Mouse (Mus musculus) CD4-positive helper T cell, adult 2 months (primary cell): ENCODE data around the gene Cbx8.

ENCODE experiments used
- DNase-seq: peaks from one replicate; pipeline ENCODE4 v3.0.0-alpha.2; 2012; ENCODE audit warnings: low read depth, missing footprints, low spot score

Gene Cbx8

DNA sequence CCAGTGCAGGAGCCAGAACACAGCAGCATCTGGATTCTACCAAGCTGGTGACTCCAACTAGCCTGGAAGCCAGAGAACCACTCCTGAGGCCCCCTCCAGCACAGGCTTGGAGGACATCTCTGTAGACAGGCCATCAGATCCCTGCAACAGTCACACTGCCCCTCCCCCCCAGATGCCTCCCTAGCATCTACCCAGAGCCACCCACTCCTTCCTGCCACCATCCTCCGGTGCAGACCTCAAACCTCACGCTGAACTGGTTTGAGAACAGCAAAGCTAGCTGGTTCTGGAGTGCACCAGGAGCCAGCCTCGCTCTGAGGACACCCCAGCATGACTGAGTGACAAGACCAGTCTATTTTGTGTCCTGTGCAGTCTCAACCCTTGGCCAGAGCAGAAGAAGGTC lies 48.0 kb downstream of the Cbx8 start:
- peak; percentile 85 for DNase-seq

DNA sequence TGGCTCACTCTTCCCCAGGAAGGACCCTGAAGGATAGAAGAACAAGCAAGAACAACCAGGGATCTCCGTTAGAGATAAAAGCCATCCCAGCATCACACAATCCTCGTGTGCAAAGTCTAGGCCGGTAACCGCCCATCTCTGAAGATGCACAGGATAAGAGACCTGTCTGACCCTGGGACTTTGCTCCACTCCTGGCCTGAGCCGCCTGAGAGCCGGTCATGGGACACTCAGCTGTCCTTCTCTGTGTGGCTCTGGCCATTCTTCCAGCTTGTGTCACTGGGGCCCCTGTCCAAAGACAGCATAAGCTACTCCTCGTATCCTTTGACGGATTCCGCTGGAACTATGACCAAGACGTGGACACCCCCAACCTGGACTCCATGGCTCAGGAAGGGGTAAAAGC lies 52.8 kb downstream of the Cbx8 start, which contains the start of gene Enpp7:
Gene Enpp7, plus strand, starts transcription at position 190 of the 400 bp plus-strand sequence.
- DNase-seq, result no peak
